Mouse (Mus musculus) hindbrain, embryonic 14.5 days (tissue): Measurements from ENCODE around the gene Jdp2. TPM values are rescaled to one million over a fixed set of nuclear protein-coding genes. Genes with fewer than 3 reads are reported as not detected.
"Not testable (repeated sequence)": the region's sequence is repeated elsewhere in the genome, so short reads cannot be mapped to it uniquely, and the experiment has no call there.

Source experiments
- ATAC-seq: fragments of 200-750 bp; cut with Nextera tagmentation; 2 replicates; pipeline ENCODE4 v1.8.0; 2017; ENCODE audit warnings: moderate number of reproducible peaks, mild to moderate bottlenecking, moderate TSS enrichment, moderate library complexity; ENCODE audit not compliant: low FRiP score
- DNase-seq: peaks from one replicate; pipeline ENCODE4 v3.0.0-alpha.2; 2015; ENCODE audit warnings: low spot score
- H3K27ac ChIP-seq: fragments of 300-500 bp; sonication (generic); 2 replicates; pipeline ENCODE4 v1.5.1; 2014; ENCODE audit warnings: mild to moderate bottlenecking, moderate library complexity
- H3K27me3 ChIP-seq: fragments of 300-500 bp; sonication (generic); 2 replicates; pipeline ENCODE4 v1.6.1; 2014; ENCODE audit warnings: mild to moderate bottlenecking, low read length, mixed read lengths; ENCODE audit not compliant: control insufficient read depth, insufficient read depth
- H3K36me3 ChIP-seq: fragments of 300-500 bp; sonication (generic); replicated peaks from 2 replicates; pipeline ENCODE4 v1.6.1; 2014; ENCODE audit not compliant: control insufficient read depth, insufficient read depth
- H3K4me1 ChIP-seq: fragments of 300-500 bp; sonication (generic); replicated peaks from 2 replicates; pipeline ENCODE4 v1.6.1; 2014; ENCODE audit warnings: antibody characterized with exemption, low read length, mixed read lengths; ENCODE audit not compliant: control insufficient read depth, insufficient read depth
- H3K4me2 ChIP-seq: fragments of 300-500 bp; sonication (generic); replicated peaks from 2 replicates; pipeline ENCODE4 v1.6.1; 2014; ENCODE audit warnings: mild to moderate bottlenecking, moderate library complexity
- H3K4me3 ChIP-seq: fragments of 300-500 bp; sonication (generic); replicated peaks from 2 replicates; pipeline ENCODE4 v1.5.1; 2014; ENCODE audit warnings: mild to moderate bottlenecking, low read length
- H3K9ac ChIP-seq: fragments of 300-500 bp; sonication (generic); 2 replicates; pipeline ENCODE4 v1.6.1; 2014
- H3K9me3 ChIP-seq: fragments of 300-500 bp; sonication (generic); 2 replicates; pipeline ENCODE4 v1.6.1; 2016; ENCODE audit warnings: low read length; ENCODE audit not compliant: control insufficient read depth
- WGBS: fragments of 180-500 bp; shearing (Covaris S2); extraction: QIAGEN DNeasy Blood & Tissue Kit; methylation state at CpG from one replicate; pipeline ENCODE4 v1.1.7; 2014; 5-methylcytosine and 5-hydroxymethylcytosine counted together
- polyA plus RNA-seq: library from polyadenylated mRNA; unstranded; fragments of >200 nt; fragmentation: Nextera tagmentation; extraction: Ambion mirVana; gene quantifications from 2 replicates; pipeline ENCODE4 v1.2.1, GENCODE M21; 2014

Jdp2 gene
- polyA plus RNA-seq, 1 experiment from 2014 or later, result 1.3 TPM

- WGBS, result 88% methylated on average over 8 of the region's 8 CpGs
Measured at GRCm38 (mm10) chr12:85662232-85662631, 63.4 kb downstream of the Jdp2 start.

DNA sequence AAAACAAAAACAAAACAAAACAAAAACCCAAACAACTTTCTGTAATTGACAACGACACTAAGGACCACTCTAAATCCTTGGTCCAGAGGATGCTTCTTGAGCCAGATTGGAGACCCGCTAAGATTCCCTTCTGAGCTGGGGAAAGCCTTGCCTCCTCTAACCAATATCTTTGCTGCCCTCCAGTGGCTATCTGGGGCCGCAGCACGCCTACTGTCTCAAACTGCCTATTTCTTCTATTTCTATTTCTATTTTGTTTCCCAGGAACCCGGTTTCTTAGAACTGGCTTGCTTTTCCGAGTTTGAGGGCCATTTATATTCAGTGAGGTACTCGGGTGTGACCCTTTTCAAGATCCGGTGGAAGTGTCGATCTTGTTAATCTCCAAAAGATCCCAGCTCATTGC is 64.1 kb downstream of the Jdp2 start:
- WGBS, result 17% methylated on average over 9 of the region's 9 CpGs
- Histone ChIP-seq H3K27ac (no peak overlapping the region), H3K9me3 (no peaks in the 10 kb centered on the region), H3K36me3 (no peaks in the 10 kb centered on the region), H3K9ac (no peak overlapping the region), H3K4me2 (no peak overlapping the region), H3K4me1 (0 out of 2 replicates have a peak, but pooled peaks cover 4% of the 10 kb centered on the region), H3K4me3 (no peak overlapping the region), H3K27me3 (no peaks in the 10 kb centered on the region)
- peak; percentile 92 for DNase-seq
- peak; percentile 78; the same call in 1 of the 2 replicates for ATAC-seq

More at GRCm38 (mm10) chr12:85662232-85662631, 63.4 kb downstream of the Jdp2 start:
- not testable (repeated sequence) for DNase-seq, H3K36me3 ChIP-seq, H3K4me3 ChIP-seq, H3K9me3 ChIP-seq, ATAC-seq, H3K27ac ChIP-seq, H3K9ac ChIP-seq, H3K4me2 ChIP-seq, H3K27me3 ChIP-seq, H3K4me1 ChIP-seq

- DNase-seq, result no peak
- no peaks in the 10 kb centered on the region for H3K9me3 ChIP-seq
- no peaks in the 10 kb centered on the region for H3K36me3 ChIP-seq
- H3K27ac ChIP-seq, result no peak overlapping the region
- H3K27me3 ChIP-seq, result no peaks in the 10 kb centered on the region
- H3K4me2 ChIP-seq, result no peak overlapping the region
- WGBS, result 90% methylated on average over 8 of the region's 8 CpGs
- no peak overlapping the region for H3K9ac ChIP-seq
- H3K4me3 ChIP-seq, result no peak overlapping the region
- H3K4me1 ChIP-seq, result no peaks in the 10 kb centered on the region
- no peak for ATAC-seq
Measured at GRCm38 (mm10) chr12:85666112-85666511, 67.3 kb downstream of the Jdp2 start.

- no peak for ATAC-seq
- Histone ChIP-seq H3K9me3 (no peaks in the 10 kb centered on the region), H3K27me3 (no peaks in the 10 kb centered on the region), H3K9ac (no peak overlapping the region), H3K27ac (no peak overlapping the region), H3K4me3 (no peak overlapping the region), H3K36me3 (no peaks in the 10 kb centered on the region), H3K4me1 (no peaks in the 10 kb centered on the region), H3K4me2 (no peak overlapping the region)
- DNase-seq, result no peak
- 92% methylated on average over 7 of the region's 7 CpGs for WGBS
Measured at GRCm38 (mm10) chr12:85667071-85667470, 68.2 kb downstream of the Jdp2 start.

DNA sequence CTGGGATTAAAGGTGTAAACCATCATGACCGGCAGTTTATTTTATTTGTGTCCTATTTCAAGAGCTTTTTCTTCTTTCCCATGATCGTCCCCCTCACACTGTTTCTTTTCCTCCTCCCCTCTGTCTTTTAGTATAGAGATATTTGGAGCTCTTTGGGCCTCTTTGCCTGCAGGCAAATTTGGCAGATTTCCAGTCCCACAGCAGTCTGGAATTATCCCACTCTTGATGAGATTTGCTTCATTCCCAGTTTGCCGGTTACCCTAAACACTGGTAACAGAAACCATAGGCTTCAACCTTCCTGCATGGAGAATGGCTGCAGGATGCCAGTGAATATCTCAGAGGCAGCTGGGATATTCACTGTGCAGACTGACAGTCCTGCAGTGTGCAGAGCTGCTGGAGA is 69.9 kb downstream of the Jdp2 start:
- H3K9me3 ChIP-seq, result no peaks in the 10 kb centered on the region
- H3K27me3 ChIP-seq, result no peaks in the 10 kb centered on the region
- no peak overlapping the region for H3K27ac ChIP-seq
- H3K4me1 ChIP-seq, result no peaks in the 10 kb centered on the region
- DNase-seq (peak; percentile 40), ATAC-seq (no peak)
- WGBS, result 52% methylated on average over 3 of the region's 3 CpGs
- H3K9ac ChIP-seq, result no peak overlapping the region
- no peaks in the 10 kb centered on the region for H3K36me3 ChIP-seq
- no peak overlapping the region for H3K4me2 ChIP-seq
- H3K4me3 ChIP-seq, result no peak overlapping the region

DNA sequence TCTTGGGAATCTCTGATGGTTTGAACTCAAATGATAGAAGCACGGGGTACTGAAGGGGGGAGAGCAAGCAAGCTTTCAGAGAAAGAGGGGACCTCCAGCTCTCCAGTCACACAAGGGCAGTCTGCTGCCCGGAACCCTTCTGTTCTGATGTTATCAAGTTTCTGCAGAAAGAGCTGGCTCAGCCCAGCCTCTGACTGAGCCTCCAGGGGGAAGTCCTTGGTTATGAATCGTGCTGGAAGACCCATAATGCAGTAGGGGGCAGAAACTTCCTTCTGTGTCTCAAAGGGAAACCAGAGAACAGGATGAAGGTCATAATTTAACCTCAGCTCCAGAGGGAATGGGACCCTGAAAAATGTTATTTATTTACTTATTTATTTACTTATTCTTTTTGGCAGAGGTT is 71.3 kb downstream of the Jdp2 start:
- Histone ChIP-seq H3K4me2 (no peak overlapping the region), H3K36me3 (no peaks in the 10 kb centered on the region), H3K9ac (no peak overlapping the region), H3K27me3 (no peaks in the 10 kb centered on the region), H3K27ac (no peak overlapping the region), H3K4me3 (no peak overlapping the region), H3K4me1 (no peaks in the 10 kb centered on the region), H3K9me3 (no peaks in the 10 kb centered on the region)
- 72% methylated on average over 3 of the region's 3 CpGs for WGBS
- ATAC-seq (no peak), DNase-seq (no peak)

GRCm38 (mm10) chr12:85673914-85674313 is 75.1 kb downstream of the Jdp2 start:
- no peaks in the 10 kb centered on the region for H3K9me3 ChIP-seq
- no peak overlapping the region for H3K9ac ChIP-seq
- H3K4me1 ChIP-seq, result no peaks in the 10 kb centered on the region
- no peak overlapping the region for H3K4me3 ChIP-seq
- 92% methylated on average over 8 of the region's 8 CpGs for WGBS
- no peak overlapping the region for H3K4me2 ChIP-seq
- H3K27ac ChIP-seq, result no peak overlapping the region
- H3K36me3 ChIP-seq, result no peaks in the 10 kb centered on the region
- no peaks in the 10 kb centered on the region for H3K27me3 ChIP-seq
- ATAC-seq (no peak), DNase-seq (no peak)

DNA sequence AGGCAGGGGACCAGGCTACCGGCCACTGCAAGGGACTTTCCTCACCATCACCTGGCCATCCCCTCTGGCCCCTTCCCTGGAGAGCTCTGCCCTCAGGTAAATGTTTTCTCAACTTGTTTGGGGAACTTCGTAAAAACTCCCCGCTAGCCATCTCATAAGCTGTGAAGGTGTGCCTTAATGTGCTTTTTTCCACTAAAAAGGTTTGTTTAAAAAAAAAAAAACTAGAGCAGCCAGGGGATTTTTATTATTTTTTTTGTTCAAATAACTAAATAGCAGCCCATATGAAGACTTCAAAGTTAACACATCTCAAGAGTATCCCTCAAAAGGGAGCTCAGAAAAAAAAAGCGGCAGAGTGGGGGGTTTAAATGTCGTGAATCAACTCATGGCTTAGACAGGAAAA is 80.3 kb downstream of the Jdp2 start:
- 87% methylated on average over 5 of the region's 5 CpGs for WGBS
- H3K27ac ChIP-seq, result no peak overlapping the region
- ATAC-seq, result no peak

DNA sequence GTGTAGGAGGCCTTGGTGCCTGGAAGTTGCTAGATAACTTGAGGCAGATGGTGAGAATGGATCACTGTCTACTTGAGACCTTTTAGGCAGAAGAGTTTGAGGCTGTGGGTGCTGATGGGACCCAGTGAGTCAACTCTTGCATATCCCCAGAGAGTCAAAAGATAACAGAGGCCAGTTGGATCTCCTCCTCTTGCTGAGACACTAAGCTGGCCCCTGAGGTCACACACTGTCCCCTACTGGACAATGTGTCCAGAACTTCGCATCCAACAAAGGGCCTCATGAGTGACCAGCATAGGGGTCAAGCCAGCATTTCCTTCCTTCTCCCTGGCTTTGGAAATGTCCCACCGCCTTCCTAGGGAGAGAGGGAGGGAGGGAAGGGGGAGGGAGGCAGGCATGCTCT is 81.0 kb downstream of the Jdp2 start:
- DNase-seq (no peak), ATAC-seq (no peak)
- Histone ChIP-seq H3K27ac (no peak overlapping the region), H3K4me3 (no peak overlapping the region), H3K27me3 (no peaks in the 10 kb centered on the region), H3K9ac (no peak overlapping the region), H3K9me3 (no peaks in the 10 kb centered on the region), H3K4me2 (no peak overlapping the region), H3K36me3 (no peaks in the 10 kb centered on the region), H3K4me1 (no peaks in the 10 kb centered on the region)
- 55% methylated on average over 2 of the region's 2 CpGs for WGBS

More for the DNA sequence above, 80.3 kb downstream of the Jdp2 start:
- Histone ChIP-seq H3K27me3 (no peaks in the 10 kb centered on the region), H3K4me1 (no peaks in the 10 kb centered on the region), H3K4me2 (no peak overlapping the region), H3K9me3 (no peaks in the 10 kb centered on the region), H3K36me3 (no peaks in the 10 kb centered on the region), H3K9ac (no peak overlapping the region), H3K4me3 (no peak overlapping the region)
- DNase-seq, result no peak

- 41% methylated on average over 2 of the region's 2 CpGs for WGBS
Measured at GRCm38 (mm10) chr12:85682328-85682727, 83.5 kb downstream of the Jdp2 start.

More at GRCm38 (mm10) chr12:85682328-85682727, 83.5 kb downstream of the Jdp2 start:
- no peaks in the 10 kb centered on the region for H3K36me3 ChIP-seq
- no peaks in the 10 kb centered on the region for H3K27me3 ChIP-seq
- H3K4me2 ChIP-seq, result no peak overlapping the region
- no peak overlapping the region for H3K27ac ChIP-seq
- H3K9me3 ChIP-seq, result no peaks in the 10 kb centered on the region
- ATAC-seq, result no peak
- H3K4me3 ChIP-seq, result no peak overlapping the region
- H3K9ac ChIP-seq, result no peak overlapping the region
- DNase-seq, result no peak
- H3K4me1 ChIP-seq, result no peaks in the 10 kb centered on the region
